Mouse (Mus musculus) neural tube, embryonic 14.5 days (tissue): ENCODE results near the gene Myl12a. TPM values are rescaled to one million over a fixed set of nuclear protein-coding genes. Genes with fewer than 3 reads are reported as not detected.

ENCODE experiments used
- ATAC-seq: fragments of 200-750 bp; cut with Nextera tagmentation; 2 replicates; pipeline ENCODE4 v1.8.0; 2017; ENCODE audit warnings: low read depth, mild to moderate bottlenecking, moderate TSS enrichment, moderate library complexity
- H3K27ac ChIP-seq: fragments of 300-500 bp; sonication (generic); 2 replicates; pipeline ENCODE4 v1.5.1; 2014; ENCODE audit warnings: low read depth, mild to moderate bottlenecking, control low read depth, low read length, moderate library complexity, mixed read lengths
- H3K27me3 ChIP-seq: fragments of 300-500 bp; sonication (generic); 2 replicates; pipeline ENCODE4 v1.6.1; 2014; ENCODE audit warnings: low read length; ENCODE audit not compliant: control insufficient read depth, insufficient read depth
- H3K36me3 ChIP-seq: fragments of 300-500 bp; sonication (generic); 2 replicates; pipeline ENCODE4 v1.6.1; 2014; ENCODE audit warnings: low read length, mixed read lengths; ENCODE audit not compliant: control insufficient read depth, insufficient read depth
- H3K4me1 ChIP-seq: fragments of 300-500 bp; sonication (generic); 2 replicates; pipeline ENCODE4 v1.6.1; 2014; ENCODE audit warnings: low read length; ENCODE audit not compliant: control insufficient read depth, insufficient read depth
- H3K4me2 ChIP-seq: fragments of 300-500 bp; sonication (generic); 2 replicates; pipeline ENCODE4 v1.6.1; 2014; ENCODE audit warnings: mild to moderate bottlenecking, low read depth, low read length, control low read depth
- H3K4me3 ChIP-seq: fragments of 300-500 bp; sonication (generic); 2 replicates; pipeline ENCODE4 v1.5.1; 2014; ENCODE audit warnings: low read depth, low read length, control low read depth, mixed read lengths
- H3K9ac ChIP-seq: fragments of 300-500 bp; sonication (generic); replicated peaks from 2 replicates; pipeline ENCODE4 v1.6.1; 2014; ENCODE audit warnings: low read depth, mild to moderate bottlenecking, control low read depth, low read length, mixed read lengths
- H3K9me3 ChIP-seq: fragments of 300-500 bp; sonication (generic); 2 replicates; pipeline ENCODE4 v1.6.1; 2016; ENCODE audit warnings: low read length; ENCODE audit not compliant: control insufficient read depth
- WGBS: fragments of 180-500 bp; shearing (Covaris S2); extraction: QIAGEN DNeasy Blood & Tissue Kit; methylation state at CpG from one replicate; pipeline ENCODE4 v1.1.7; 2014; 5-methylcytosine and 5-hydroxymethylcytosine counted together
- polyA plus RNA-seq: library from polyadenylated mRNA; unstranded; fragments of >200 nt; fragmentation: Nextera tagmentation; extraction: Ambion mirVana; gene quantifications from 2 replicates; pipeline ENCODE4 v1.2.1, GENCODE M21; 2014

Myl12a gene
- polyA plus RNA-seq, 1 experiment from 2014 or later = 63.7 TPM

GRCm38 (mm10) chr17:71034472-71034871 is 31.8 kb upstream of the Myl12a start:
- no peak overlapping the region for H3K4me2 ChIP-seq
- no peak overlapping the region for H3K9ac ChIP-seq
- H3K27me3 ChIP-seq = no peaks in the 10 kb centered on the region
- H3K27ac ChIP-seq = no peak overlapping the region
- no peaks in the 10 kb centered on the region for H3K36me3 ChIP-seq
- WGBS = 85% methylated on average over 5 of the region's 5 CpGs
- no peaks in the 10 kb centered on the region for H3K9me3 ChIP-seq
- H3K4me3 ChIP-seq = no peak overlapping the region
- H3K4me1 ChIP-seq = no peaks in the 10 kb centered on the region
- no peak for ATAC-seq

DNA sequence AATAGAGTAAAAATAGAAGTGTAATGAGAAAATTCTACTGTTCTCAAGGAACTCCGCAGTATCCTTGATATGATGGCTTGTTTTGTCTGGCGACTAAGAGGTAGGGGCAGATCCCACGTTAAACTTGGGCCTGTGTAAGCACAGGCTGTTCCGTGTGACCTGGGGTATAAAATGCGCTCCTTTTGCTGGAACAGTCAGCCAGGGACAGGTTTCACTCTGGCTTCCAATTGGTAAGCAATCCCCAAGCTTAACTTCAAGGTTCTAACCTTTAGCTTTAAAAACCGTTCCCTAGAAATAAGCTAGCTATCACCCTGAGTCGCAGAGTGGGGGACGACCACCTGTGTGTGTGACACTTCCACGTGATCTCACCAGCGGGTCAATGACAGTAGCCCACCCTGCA is 30.0 kb upstream of the Myl12a start:
- no peaks in the 10 kb centered on the region for H3K9me3 ChIP-seq
- no peak overlapping the region for H3K4me2 ChIP-seq
- WGBS = 84% methylated on average over 10 of the region's 10 CpGs
- H3K27ac ChIP-seq = no peak overlapping the region
- H3K9ac ChIP-seq = no peak overlapping the region
- H3K27me3 ChIP-seq = no peaks in the 10 kb centered on the region
- H3K4me1 ChIP-seq = no peaks in the 10 kb centered on the region
- no peaks in the 10 kb centered on the region for H3K36me3 ChIP-seq
- no peak for ATAC-seq
- no peak overlapping the region for H3K4me3 ChIP-seq

DNA sequence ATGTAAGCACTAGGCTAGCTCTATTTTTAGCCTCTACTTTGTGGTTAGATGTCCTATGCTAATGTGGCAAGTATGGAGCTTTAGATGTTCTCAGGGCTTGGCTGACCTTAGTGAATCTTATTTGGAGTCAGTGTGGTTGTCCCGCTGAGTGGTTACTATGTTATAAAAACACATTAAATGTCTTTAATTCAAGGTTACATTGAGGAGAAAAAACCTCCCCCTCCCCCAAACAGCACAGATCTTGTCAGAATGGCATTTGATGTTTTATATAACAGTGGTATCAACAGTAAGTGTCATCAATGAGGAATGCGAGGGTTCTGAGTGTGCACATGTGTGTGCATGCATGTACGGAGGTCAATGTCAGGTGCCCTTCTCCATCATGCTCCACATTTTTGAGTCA is 24.5 kb upstream of the Myl12a start:
- no peak overlapping the region for H3K9ac ChIP-seq
- H3K36me3 ChIP-seq = no peaks in the 10 kb centered on the region
- no peak overlapping the region for H3K4me3 ChIP-seq
- no peak for ATAC-seq
- no peaks in the 10 kb centered on the region for H3K4me1 ChIP-seq
- H3K27me3 ChIP-seq = no peaks in the 10 kb centered on the region
- WGBS = 96% methylated on average over 3 of the region's 3 CpGs
- no peak overlapping the region for H3K27ac ChIP-seq
- no peaks in the 10 kb centered on the region for H3K9me3 ChIP-seq
- no peak overlapping the region for H3K4me2 ChIP-seq

DNA sequence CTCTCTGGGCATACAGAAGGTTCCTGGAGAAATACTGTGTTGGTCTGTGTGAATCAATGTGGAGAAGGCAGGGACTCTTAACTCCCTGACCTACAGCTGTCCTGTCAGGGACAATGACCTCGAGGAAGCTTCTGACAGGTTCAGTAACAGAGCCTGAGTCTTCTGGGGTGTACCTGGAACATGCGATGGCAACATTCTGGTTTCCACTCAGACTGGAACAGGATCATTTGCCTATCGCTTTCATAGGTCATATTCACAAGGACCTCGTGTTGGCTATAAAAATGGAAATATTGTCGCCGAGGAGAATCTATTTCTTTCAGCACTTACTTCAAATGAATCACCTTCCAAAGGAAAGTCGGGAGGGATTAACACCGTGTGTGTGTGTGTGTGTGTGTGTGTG is 23.2 kb upstream of the Myl12a start:
- Histone ChIP-seq H3K27me3 (no peaks in the 10 kb centered on the region), H3K4me2 (no peak overlapping the region), H3K36me3 (no peaks in the 10 kb centered on the region), H3K9me3 (no peaks in the 10 kb centered on the region), H3K9ac (no peak overlapping the region), H3K4me1 (no peaks in the 10 kb centered on the region), H3K27ac (no peak overlapping the region), H3K4me3 (no peak overlapping the region)
- WGBS = 77% methylated on average over 8 of the region's 8 CpGs
- no peak for ATAC-seq

- Histone ChIP-seq H3K27me3 (no peaks in the 10 kb centered on the region), H3K9me3 (no peaks in the 10 kb centered on the region), H3K4me3 (no peak overlapping the region), H3K27ac (no peak overlapping the region), H3K4me1 (0 out of 2 replicates have a peak, but pooled peaks cover 4% of the 10 kb centered on the region), H3K9ac (no peak overlapping the region), H3K4me2 (no peak overlapping the region), H3K36me3 (no peaks in the 10 kb centered on the region)
- no peak for ATAC-seq
- 91% methylated on average over 10 of the region's 10 CpGs for WGBS
Observed at GRCm38 (mm10) chr17:71024071-71024470, 21.4 kb upstream of the Myl12a start.

GRCm38 (mm10) chr17:71022841-71023240 is 20.2 kb upstream of the Myl12a start:
- Histone ChIP-seq H3K4me2 (no peak overlapping the region), H3K9ac (no peak overlapping the region), H3K36me3 (no peaks in the 10 kb centered on the region), H3K9me3 (no peaks in the 10 kb centered on the region), H3K4me3 (no peak overlapping the region), H3K4me1 (0 out of 2 replicates have a peak, but pooled peaks cover 4% of the 10 kb centered on the region), H3K27me3 (no peaks in the 10 kb centered on the region), H3K27ac (no peak overlapping the region)
- no peak for ATAC-seq
- 93% methylated on average over 13 of the region's 13 CpGs for WGBS

DNA sequence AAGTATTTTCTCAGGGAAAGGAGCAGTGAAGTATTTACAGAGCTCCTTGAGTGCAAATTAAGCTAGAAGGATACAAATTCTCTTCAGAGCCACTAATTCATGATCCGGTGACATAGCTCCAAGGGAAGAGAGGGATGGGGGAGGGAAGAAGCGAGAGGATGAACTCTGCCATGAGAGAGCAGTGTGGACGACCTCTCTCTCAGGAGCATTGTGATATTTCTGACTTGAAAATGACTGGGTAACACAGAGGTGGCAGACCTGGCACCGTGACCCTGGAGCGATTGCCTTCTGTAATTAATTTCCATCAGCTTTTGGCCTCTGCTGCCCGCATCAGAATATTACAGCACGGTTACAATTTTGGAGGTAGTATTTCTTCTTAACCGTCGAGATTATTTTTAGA is 17.2 kb upstream of the Myl12a start:
- Histone ChIP-seq H3K36me3 (no peaks in the 10 kb centered on the region), H3K9ac (no peak overlapping the region), H3K4me2 (no peak overlapping the region), H3K4me1 (0 out of 2 replicates have a peak, but pooled peaks cover 4% of the 10 kb centered on the region), H3K27me3 (no peaks in the 10 kb centered on the region), H3K9me3 (no peaks in the 10 kb centered on the region), H3K27ac (no peak overlapping the region), H3K4me3 (no peak overlapping the region)
- no peak for ATAC-seq
- WGBS = 60% methylated on average over 9 of the region's 9 CpGs

DNA sequence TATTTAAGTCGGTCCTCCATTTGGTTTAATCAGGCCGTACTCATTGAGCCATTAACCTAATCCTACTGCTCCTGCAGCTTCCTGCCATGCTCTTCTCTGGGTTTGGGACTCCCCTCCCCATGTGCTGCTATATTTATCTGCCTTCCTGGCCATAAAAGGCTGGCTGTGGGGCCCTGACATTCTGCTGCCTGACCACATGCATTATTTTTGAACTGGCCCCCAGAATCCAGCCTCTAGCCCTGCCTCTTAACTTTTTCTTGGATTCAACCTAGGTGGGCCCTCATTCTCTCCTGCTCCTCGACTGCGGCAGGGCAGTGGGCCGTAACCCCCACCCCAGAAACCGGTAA is 16.6 kb upstream of the Myl12a start:
- Histone ChIP-seq H3K4me3 (no peak overlapping the region), H3K27me3 (no peaks in the 10 kb centered on the region), H3K4me1 (0 out of 2 replicates have a peak, but pooled peaks cover 4% of the 10 kb centered on the region), H3K9me3 (no peaks in the 10 kb centered on the region), H3K4me2 (no peak overlapping the region), H3K9ac (no peak overlapping the region), H3K27ac (no peak overlapping the region), H3K36me3 (no peaks in the 10 kb centered on the region)
- ATAC-seq = no peak
- WGBS = 44% methylated on average over 6 of the region's 6 CpGs

DNA sequence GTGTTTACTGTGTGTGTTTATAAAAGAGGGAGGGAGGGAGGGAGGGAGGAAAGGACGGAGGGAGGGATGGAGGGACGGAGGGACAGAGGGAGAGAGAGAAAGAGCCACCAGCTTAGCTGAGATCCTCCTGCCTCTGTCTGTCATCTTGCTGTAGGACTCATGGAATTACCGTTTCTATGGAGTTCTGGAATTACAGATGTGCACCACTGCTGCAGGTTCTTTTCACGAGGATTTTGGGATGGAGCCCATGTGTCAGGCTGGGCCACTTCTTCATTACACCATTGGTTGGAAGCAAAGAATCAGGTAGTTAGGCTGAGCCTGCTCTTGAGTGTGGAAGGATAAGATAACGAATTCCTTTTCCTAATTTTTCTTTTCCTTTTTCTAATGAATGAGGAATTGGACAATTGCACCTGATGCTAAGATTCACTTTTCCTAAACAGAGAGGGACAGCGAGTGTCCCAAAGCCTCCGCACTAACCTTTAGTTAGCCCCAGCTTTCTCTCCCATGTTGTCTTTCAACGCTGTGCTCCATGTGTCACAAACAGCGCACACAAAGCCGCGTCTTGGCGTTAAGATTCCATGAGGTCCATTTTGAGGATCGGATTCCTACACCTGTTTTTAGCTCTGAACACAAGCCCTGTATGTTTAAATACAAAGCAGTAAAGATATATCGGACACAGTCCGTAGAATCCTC is 16.1 kb upstream of the Myl12a start:
- H3K9ac ChIP-seq = no peak overlapping the region
- H3K4me2 ChIP-seq = no peak overlapping the region
- no peak overlapping the region for H3K4me3 ChIP-seq
- H3K36me3 ChIP-seq = no peaks in the 10 kb centered on the region
- no peaks in the 10 kb centered on the region for H3K9me3 ChIP-seq
- H3K27me3 ChIP-seq = no peaks in the 10 kb centered on the region
- 0 out of 2 replicates have a peak, but pooled peaks cover 4% of the 10 kb centered on the region for H3K4me1 ChIP-seq
- WGBS = 89% methylated on average over 15 of the region's 15 CpGs
- no peak for ATAC-seq
- H3K27ac ChIP-seq = no peak overlapping the region
